In genomic region chr4:57640971-57641370, GRCm38 (mm10) we compare ENCODE assay signal across 23 mouse cellular contexts.
DNase-seq lines count a peak whose midpoint lies in the region; ATAC-seq lines count a peak whose summit lies in the region.
"Had no signal": no experiment of that assay in that cellular context is flagged by ENCODE, and none has a peak within 500 bp of the region (broad histone marks: within the 10 kb centered on the region; RNA-seq: fewer than 3 reads in every experiment).

No protein-coding gene starts in this region.

- no peak overlapping the region for H3K4me2 ChIP-seq in midbrain, embryonic 11.5 days
- no peak overlapping the region for H3K4me2 ChIP-seq in midbrain, embryonic 13.5 days (replicated peaks)
- H3K4me2 ChIP-seq: embryonic facial prominence, embryonic 12.5 days; forebrain, embryonic 13.5 days; forebrain, embryonic 15.5 days had no signal

- no peaks in the 10 kb centered on the region for H3K36me3 ChIP-seq in midbrain, embryonic 11.5 days (ENCODE audit: control insufficient read depth, insufficient read depth, low read length)
- H3K36me3 ChIP-seq in midbrain, embryonic 13.5 days, result no peaks in the 10 kb centered on the region
- H3K36me3 ChIP-seq: embryonic facial prominence, embryonic 10.5 days; embryonic facial prominence, embryonic 12.5 days; forebrain, embryonic 15.5 days; G1E had no signal

- H3K4me3 ChIP-seq in midbrain, embryonic 11.5 days (ENCODE audit: low read depth, low read length), result no peak overlapping the region
- H3K4me3 ChIP-seq in midbrain, embryonic 13.5 days (replicated peaks), result no peak overlapping the region
- H3K4me3 ChIP-seq: embryonic facial prominence, embryonic 10.5 days; embryonic facial prominence, embryonic 12.5 days; forebrain, embryonic 13.5 days; forebrain, embryonic 15.5 days had no signal

- DNase-seq in heart, adult 11 months, result peak; percentile 45
- no peak for DNase-seq in heart, postnatal 25 days (ENCODE audit: low spot score)
- DNase-seq in midbrain, embryonic 11.5 days (ENCODE audit: low spot score, missing footprints), result peak; percentile 81
- peak; percentile 58 for DNase-seq in retina, embryonic 14.5 days (ENCODE audit: low spot score)
- no peak for DNase-seq in gastrocnemius, adult 18-20 months (ENCODE audit: low spot score)
- DNase-seq: adrenal gland, adult 8-10 months; adrenal gland, postnatal 14 days; adrenal gland, postnatal 36 days; B cell, adult 2 months; cerebellum, adult 11-12 months; cerebellum, adult 2 months; cerebellum, adult 9-10 months; cerebellum, postnatal 10 days; cerebellum, postnatal 25 days had no signal

- H3K9me3 ChIP-seq in midbrain, embryonic 11.5 days (ENCODE audit: control insufficient read depth, low read length), result no peaks in the 10 kb centered on the region
- H3K9me3 ChIP-seq in midbrain, embryonic 13.5 days, result no peaks in the 10 kb centered on the region
- H3K9me3 ChIP-seq: embryonic facial prominence, embryonic 10.5 days; embryonic facial prominence, embryonic 12.5 days; forebrain, embryonic 13.5 days; forebrain, embryonic 15.5 days had no signal

- H3K27ac ChIP-seq in midbrain, embryonic 11.5 days (ENCODE audit: low read depth, low read length), result no peak overlapping the region
- no peak overlapping the region for H3K27ac ChIP-seq in midbrain, embryonic 13.5 days
- H3K27ac ChIP-seq: embryonic facial prominence, embryonic 10.5 days; embryonic facial prominence, embryonic 12.5 days; forebrain, embryonic 13.5 days; forebrain, embryonic 15.5 days had no signal

- 91% methylated on average over 3 of the region's 3 CpGs for WGBS in midbrain, embryonic 11.5 days
- 85% methylated on average over 3 of the region's 3 CpGs for WGBS in midbrain, embryonic 13.5 days

- intact Hi-C loops in heart, postnatal 25 days (cut with DNase I), result no loop called here

- no peak for ATAC-seq in midbrain, embryonic 11.5 days (ENCODE audit: low FRiP score)
- no peak for ATAC-seq in midbrain, embryonic 13.5 days
- ATAC-seq: CD4-positive, CD25-positive, alpha-beta regulatory T cell, adult 4 months; forebrain, embryonic 13.5 days; forebrain, embryonic 15.5 days; Patski had no signal

- H3K4me1 ChIP-seq in midbrain, embryonic 11.5 days (ENCODE audit: control insufficient read depth, insufficient read depth, low read length), result no peaks in the 10 kb centered on the region
- peaks cover 24% of the 10 kb centered on the region; the same call in 1 of the 2 replicates for H3K4me1 ChIP-seq in midbrain, embryonic 13.5 days (replicated peaks)

- no peaks in the 10 kb centered on the region for H3K27me3 ChIP-seq in midbrain, embryonic 11.5 days (ENCODE audit: control insufficient read depth, insufficient read depth, low read length)
- no peaks in the 10 kb centered on the region for H3K27me3 ChIP-seq in midbrain, embryonic 13.5 days
- H3K27me3 ChIP-seq: CH12.LX; embryonic facial prominence, embryonic 12.5 days; forebrain, embryonic 13.5 days; forebrain, embryonic 15.5 days; Patski had no signal

- H3K9ac ChIP-seq in midbrain, embryonic 11.5 days (ENCODE audit: low read length), result no peak overlapping the region
- no peak overlapping the region for H3K9ac ChIP-seq in midbrain, embryonic 13.5 days (replicated peaks)
- H3K9ac ChIP-seq: embryonic facial prominence, embryonic 12.5 days; forebrain, embryonic 13.5 days; forebrain, embryonic 15.5 days had no signal

Comparison
In these comparisons a context has a peak if more than half of its experiments do, and no peak if none do; other contexts are left out.
1. DNase-seq: peak in heart, adult 11 months (single experiment), midbrain, embryonic 11.5 days (single experiment) and retina, embryonic 14.5 days (single experiment); none in heart, postnatal 25 days (single experiment) and gastrocnemius, adult 18-20 months (single experiment).